Mouse (Mus musculus) olfactory bulb, adult 2 months (tissue): Measurements from ENCODE around the gene Sptbn4.

Experiments used
- CTCF ChIP-seq: fragments of 200-500 bp; IDR thresholded peaks from 2 replicates; pipeline ENCODE4 v1.5.1; 2012; ENCODE audit warnings: low read depth, mild to moderate bottlenecking, low read length, moderate library complexity; ENCODE audit not compliant: insufficient read depth
- POLR2A ChIP-seq: fragments of 200-500 bp; IDR thresholded peaks from 2 replicates; pipeline ENCODE4 v1.6.1; 2012; ENCODE audit warnings: mild to moderate bottlenecking, low read depth, low read length, moderate library complexity; ENCODE audit not compliant: insufficient read depth

GRCm38 (mm10) chr7:27323001-27323400 lies 124.5 kb downstream of the Sptbn4 start:
- TF ChIP-seq CTCF (no peak), POLR2A (no peak)
